Mouse (Mus musculus) forebrain, embryonic 16.5 days (tissue): ENCODE results near the gene Flt3l. TPM values are rescaled to one million over a fixed set of nuclear protein-coding genes. Genes with fewer than 3 reads are reported as not detected.

Experiments
- ATAC-seq: fragments of 200-750 bp; cut with Nextera tagmentation; 2 replicates; pipeline ENCODE4 v1.8.0; 2017; ENCODE audit warnings: mild to moderate bottlenecking, moderate library complexity
- H3K27ac ChIP-seq: fragments of 300-500 bp; sonication (generic); 2 replicates; pipeline ENCODE4 v1.5.1; 2014; ENCODE audit warnings: low read length, control low read depth
- H3K27me3 ChIP-seq: fragments of 300-500 bp; sonication (generic); replicated peaks from 2 replicates; pipeline ENCODE4 v1.6.1; 2014; ENCODE audit warnings: low read length; ENCODE audit not compliant: control insufficient read depth, insufficient read depth
- H3K36me3 ChIP-seq: fragments of 300-500 bp; sonication (generic); 2 replicates; pipeline ENCODE4 v1.6.1; 2014; ENCODE audit not compliant: control insufficient read depth, insufficient read depth
- H3K4me1 ChIP-seq: fragments of 300-500 bp; sonication (generic); replicated peaks from 2 replicates; pipeline ENCODE4 v1.6.1; 2014; ENCODE audit warnings: low read length; ENCODE audit not compliant: control insufficient read depth, insufficient read depth
- H3K4me2 ChIP-seq: fragments of 300-500 bp; sonication (generic); 2 replicates; pipeline ENCODE4 v1.6.1; 2014; ENCODE audit warnings: mild to moderate bottlenecking, low read length, control low read depth
- H3K4me3 ChIP-seq: fragments of 300-500 bp; sonication (generic); replicated peaks from 2 replicates; pipeline ENCODE4 v1.5.1; 2014; ENCODE audit warnings: mild to moderate bottlenecking, low read length, control low read depth
- H3K9ac ChIP-seq: fragments of 300-500 bp; sonication (generic); replicated peaks from 2 replicates; pipeline ENCODE4 v1.6.1; 2014; ENCODE audit warnings: low read depth, low read length, control low read depth
- H3K9me3 ChIP-seq: fragments of 300-500 bp; sonication (generic); 2 replicates; pipeline ENCODE4 v1.6.1; 2016; ENCODE audit warnings: low read length; ENCODE audit not compliant: control insufficient read depth
- WGBS: fragments of 180-500 bp; shearing (Covaris S2); extraction: QIAGEN DNeasy Blood & Tissue Kit; methylation state at CpG from one replicate; pipeline ENCODE4 v1.1.7; 2014; 5-methylcytosine and 5-hydroxymethylcytosine counted together
- polyA plus RNA-seq: library from polyadenylated mRNA; unstranded; fragments of >200 nt; fragmentation: Nextera tagmentation; extraction: Ambion mirVana; gene quantifications from 2 replicates; pipeline ENCODE4 v1.2.1, GENCODE M21; 2015

The Flt3l gene
- polyA plus RNA-seq, 1 experiment from 2014 or later, result 1.4 TPM

GRCm38 (mm10) chr7:45092048-45092447, 44.2 kb downstream of the Flt3l start, which contains the start of gene Rcn3:
TSS of gene Rcn3 (minus strand) at chr7:45092221.
- no peak within 1 kb of the TSS for H3K27ac ChIP-seq
- WGBS, result under 1% methylated on average over 16 of the region's 16 CpGs

GRCm38 (mm10) chr7:45091001-45091990, 44.9 kb downstream of the Flt3l start:
- WGBS, result 14% methylated on average over 35 of the region's 35 CpGs
- peak; percentile 22; the same call in 1 of the 2 replicates for ATAC-seq

More at GRCm38 (mm10) chr7:45092048-45092447, 44.2 kb downstream of the Flt3l start, which contains the start of gene Rcn3:
- no peaks in the 10 kb centered on the region for H3K27me3 ChIP-seq
- H3K4me1 ChIP-seq, result peaks cover 11% of the 10 kb centered on the region
- H3K36me3 ChIP-seq, result no peaks in the 10 kb centered on the region
- no peaks in the 10 kb centered on the region for H3K9me3 ChIP-seq
- H3K4me2 ChIP-seq, result peak within 1 kb of the TSS; percentile 67
- ATAC-seq, result peak; percentile 96
- H3K9ac ChIP-seq, result peak within 1 kb of the TSS; percentile 33
- H3K4me3 ChIP-seq, result peak within 1 kb of the TSS; percentile 48

GRCm38 (mm10) chr7:45090251-45090977, 45.8 kb downstream of the Flt3l start:
- no peak overlapping the region; the same call in 1 of the 2 replicates for H3K4me2 ChIP-seq
- no peak overlapping the region for H3K9ac ChIP-seq
- WGBS, result 79% methylated on average over 13 of the region's 13 CpGs
- H3K27ac ChIP-seq, result no peak overlapping the region
- peaks cover 6% of the 10 kb centered on the region; the same call in 1 of the 2 replicates for H3K36me3 ChIP-seq
- no peaks in the 10 kb centered on the region for H3K27me3 ChIP-seq
- H3K4me3 ChIP-seq, result no peak overlapping the region
- no peak for ATAC-seq
- H3K9me3 ChIP-seq, result no peaks in the 10 kb centered on the region
- H3K4me1 ChIP-seq, result peaks cover 11% of the 10 kb centered on the region

More at GRCm38 (mm10) chr7:45091001-45091990, 44.9 kb downstream of the Flt3l start:
- peak overlapping the region; percentile 67 for H3K4me2 ChIP-seq
- peaks cover 11% of the 10 kb centered on the region for H3K4me1 ChIP-seq
- no peaks in the 10 kb centered on the region for H3K27me3 ChIP-seq
- H3K9me3 ChIP-seq, result no peaks in the 10 kb centered on the region
- H3K27ac ChIP-seq, result no peak overlapping the region
- H3K9ac ChIP-seq, result peak overlapping the region; percentile 33
- H3K4me3 ChIP-seq, result peak overlapping the region; percentile 48
- peaks cover 3% of the 10 kb centered on the region; the same call in 1 of the 2 replicates for H3K36me3 ChIP-seq

GRCm38 (mm10) chr7:45088597-45088996, 47.6 kb downstream of the Flt3l start:
- Histone ChIP-seq H3K36me3 (peaks cover 6% of the 10 kb centered on the region; the same call in 1 of the 2 replicates), H3K27me3 (no peaks in the 10 kb centered on the region), H3K27ac (no peak overlapping the region), H3K4me1 (peaks cover 11% of the 10 kb centered on the region), H3K4me2 (no peak overlapping the region), H3K9me3 (no peaks in the 10 kb centered on the region), H3K4me3 (no peak overlapping the region), H3K9ac (no peak overlapping the region)
- ATAC-seq, result no peak
- WGBS, result 94% methylated on average over 17 of the region's 17 CpGs

- Histone ChIP-seq H3K4me1 (peaks cover under 1% of the 10 kb centered on the region; the same call in 1 of the 2 replicates), H3K36me3 (peaks cover 6% of the 10 kb centered on the region; the same call in 1 of the 2 replicates), H3K27me3 (no peaks in the 10 kb centered on the region), H3K9ac (no peak overlapping the region), H3K4me2 (no peak overlapping the region), H3K4me3 (no peak overlapping the region), H3K9me3 (no peaks in the 10 kb centered on the region), H3K27ac (no peak overlapping the region)
- 78% methylated on average over 4 of the region's 4 CpGs for WGBS
- ATAC-seq, result no peak
These were observed 50.1 kb downstream of the Flt3l start for GRCm38 (mm10) chr7:45086084-45086483.

- no peak for ATAC-seq
- H3K9ac ChIP-seq, result no peak overlapping the region
- no peaks in the 10 kb centered on the region for H3K9me3 ChIP-seq
- no peaks in the 10 kb centered on the region for H3K4me1 ChIP-seq
- H3K36me3 ChIP-seq, result peaks cover 6% of the 10 kb centered on the region; the same call in 1 of the 2 replicates
- H3K4me3 ChIP-seq, result no peak overlapping the region
- no peak overlapping the region for H3K27ac ChIP-seq
- 89% methylated on average over 22 of the region's 22 CpGs for WGBS
- H3K4me2 ChIP-seq, result no peak overlapping the region
- H3K27me3 ChIP-seq, result no peaks in the 10 kb centered on the region
These were observed 52.8 kb downstream of the Flt3l start for GRCm38 (mm10) chr7:45083300-45083890.

- H3K36me3 ChIP-seq, result peaks cover 6% of the 10 kb centered on the region; the same call in 1 of the 2 replicates
- no peaks in the 10 kb centered on the region for H3K9me3 ChIP-seq
- no peak overlapping the region for H3K27ac ChIP-seq
- no peak overlapping the region for H3K9ac ChIP-seq
- H3K4me3 ChIP-seq, result no peak overlapping the region
- H3K27me3 ChIP-seq, result no peaks in the 10 kb centered on the region
- no peaks in the 10 kb centered on the region for H3K4me1 ChIP-seq
- H3K4me2 ChIP-seq, result no peak overlapping the region
- ATAC-seq, result no peak
- whole genome bisulfite sequencing, result 82% methylated on average over 25 of the region's 25 CpGs
These were observed 53.6 kb downstream of the Flt3l start for GRCm38 (mm10) chr7:45082401-45083299.

- Histone ChIP-seq H3K27me3 (no peaks in the 10 kb centered on the region), H3K4me3 (no peak overlapping the region), H3K36me3 (0 out of 2 replicates have a peak, but pooled peaks cover 2% of the 10 kb centered on the region), H3K4me1 (no peaks in the 10 kb centered on the region), H3K27ac (no peak overlapping the region), H3K4me2 (no peak overlapping the region), H3K9ac (no peak overlapping the region), H3K9me3 (no peaks in the 10 kb centered on the region)
- ATAC-seq, result no peak
- 38% methylated on average over 5 of the region's 5 CpGs for WGBS
These were observed 55.2 kb downstream of the Flt3l start for GRCm38 (mm10) chr7:45081016-45081415.
